Mouse (Mus musculus): Measurements from ENCODE around the gene Eif5.

DNA sequence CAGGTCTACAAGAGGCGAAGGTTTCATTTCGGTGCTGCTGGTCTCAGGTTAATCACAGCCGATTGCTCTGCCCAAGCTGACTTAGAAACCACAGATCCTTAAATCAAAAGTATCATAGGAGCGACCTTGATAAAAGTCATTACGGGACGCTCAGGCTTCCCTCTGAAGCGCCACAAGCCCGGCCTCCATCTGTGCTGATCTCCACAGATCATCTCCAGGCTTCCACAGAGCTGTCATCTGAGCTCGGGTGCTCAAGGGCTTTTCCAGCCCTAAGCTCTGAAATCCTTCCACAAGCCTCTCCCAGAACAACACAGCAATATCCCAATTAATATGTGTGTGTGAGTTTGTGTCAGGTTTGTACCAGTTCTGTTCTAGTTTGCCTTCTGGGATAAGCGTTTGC lies 29.9 kb upstream of the Eif5 start:
- TF ChIP-seq CTCF (IDR thresholded peaks at IDR 0.05; ENCODE audit: extremely low read depth, insufficient read depth, insufficient read length, insufficient replicate concordance) = no peak
- TF ChIP-seq POLR2A (IDR thresholded peaks at IDR 0.05; ENCODE audit: low read depth, low read length) = no peak
